ENCODE assay signal across 15 mouse cellular contexts in genomic region chr5:75437924-75438323, GRCm38 (mm10).
"Had no signal": no experiment of that assay in that cellular context is flagged by ENCODE, and none has a peak within 500 bp of the region (broad histone marks: within the 10 kb centered on the region; RNA-seq: fewer than 3 reads in every experiment).

No protein-coding gene starts in this region.

- DNase-seq: cerebellum, adult 9-10 months; cerebellum, adult 9-11 months; cerebellum, postnatal 10 days; cerebellum, postnatal 14 days; cerebellum, postnatal 25 days; cerebellum, postnatal 36 days; embryo, embryonic 11 days; forebrain, postnatal 0 days; gastrocnemius, adult 2 months; gastrocnemius, postnatal 10 days; gastrocnemius, postnatal 14 days; gastrocnemius, postnatal 25 days; gastrocnemius, postnatal 36 days; heart, adult 18-20 months; heart, adult 2 months had no signal
